Mouse (Mus musculus) CH12.LX (cell line): ENCODE measurements around the gene P2rx1. TPM values are rescaled to one million over a fixed set of nuclear protein-coding genes. Genes with fewer than 3 reads are reported as not detected.
A peak's percentile ranks its signal among the peaks of the same experiment; 100 is the strongest.

Experiments used
- DNase-seq: peaks from one replicate; pipeline ENCODE4 v3.0.0-alpha.2; 2013; ENCODE audit errors: extremely low read depth
- H3K27ac ChIP-seq: 2 replicates; pipeline ENCODE4 v1.5.1; 2012; ENCODE audit warnings: low read depth, mild to moderate bottlenecking, control low read depth, moderate library complexity; ENCODE audit not compliant: insufficient read depth
- H3K27me3 ChIP-seq: replicated peaks from 2 replicates; pipeline ENCODE3; 2012; ENCODE audit warnings: inconsistent platforms
- H3K36me3 ChIP-seq, 2 experiments: replicated peaks in 1 of 2; 2 replicates each; pipeline versions ENCODE3 to v1.6.1; 2012; ENCODE audit warnings: inconsistent platforms in 1 of 2, low read length in 1 of 2, mild to moderate bottlenecking in 1 of 2, mixed read lengths in 1 of 2, moderate library complexity in 1 of 2; ENCODE audit not compliant: control insufficient read depth in 1 of 2, insufficient read depth in 1 of 2
- H3K4me1 ChIP-seq, 2 experiments: 2 replicates each; pipeline ENCODE4 v1.6.1; 2012; ENCODE audit warnings: inconsistent platforms in 1 of 2, moderate library complexity in 1 of 2; ENCODE audit not compliant: insufficient read depth in 2 of 2, control insufficient read depth in 1 of 2
- H3K4me2 ChIP-seq: 2 replicates; pipeline ENCODE4 v1.6.1; 2012; ENCODE audit warnings: low read depth, mild to moderate bottlenecking, control low read depth; ENCODE audit not compliant: poor library complexity, insufficient read depth, severe bottlenecking
- H3K4me3 ChIP-seq, 3 experiments: fragments of 150-350 bp in 1 of 3; sonication (generic) in 1 of 3; replicated peaks in 1 of 3; 2 replicates each; pipeline versions ENCODE3 to v1.5.1; 2011 to 2012; ENCODE audit warnings: low read depth in 2 of 3, low read length in 2 of 3, mild to moderate bottlenecking in 2 of 3, moderate library complexity in 2 of 3, control low read depth in 1 of 3, improper control_type of control experiment in 1 of 3, inconsistent platforms in 1 of 3, mixed read lengths in 1 of 3; ENCODE audit not compliant: poor library complexity in 1 of 3
- H3K79me2 ChIP-seq: replicated peaks from 2 replicates; pipeline ENCODE4 v1.6.1; 2012; ENCODE audit warnings: mild to moderate bottlenecking, moderate library complexity; ENCODE audit not compliant: control insufficient read depth, poor library complexity, insufficient read depth, severe bottlenecking; ENCODE audit errors: extremely low read depth
- H3K9ac ChIP-seq: 2 replicates; pipeline ENCODE4 v1.6.1; 2012; ENCODE audit warnings: low read depth, mild to moderate bottlenecking, control low read depth, moderate library complexity; ENCODE audit not compliant: insufficient read depth
- H3K9me3 ChIP-seq: replicated peaks from 2 replicates; pipeline ENCODE3; 2012; ENCODE audit warnings: low read length, inconsistent platforms, mixed read lengths
- CHD1 ChIP-seq: IDR thresholded peaks from 2 replicates; pipeline ENCODE4 v1.6.1; 2012; ENCODE audit warnings: low read depth, low read length, improper control_type of control experiment, inconsistent platforms
- CTCF ChIP-seq, 2 experiments: IDR thresholded peaks in 1 of 2; conservative IDR thresholded peaks in 1 of 2; 2 replicates each; pipeline ENCODE4 v1.5.1; 2011 to 2012; ENCODE audit warnings: low read depth in 2 of 2, low read length in 2 of 2, improper control_type of control experiment in 1 of 2, inconsistent platforms in 1 of 2, mild to moderate bottlenecking in 1 of 2, moderate library complexity in 1 of 2
- ELF1 ChIP-seq: IDR thresholded peaks from 2 replicates; pipeline ENCODE4 v1.6.1; 2014; ENCODE audit warnings: low read depth, mild to moderate bottlenecking, inconsistent platforms, low read length, improper control_type of control experiment
- EP300 ChIP-seq: IDR thresholded peaks from 2 replicates; pipeline ENCODE4 v1.6.1; 2011; ENCODE audit warnings: low read length, improper control_type of control experiment
- GABPA ChIP-seq: IDR thresholded peaks from 2 replicates; pipeline ENCODE4 v1.6.1; 2012; ENCODE audit warnings: low read depth, low read length, improper control_type of control experiment, inconsistent platforms; ENCODE audit not compliant: insufficient replicate concordance
- HCFC1 ChIP-seq: IDR thresholded peaks from 2 replicates; pipeline ENCODE4 v1.6.1; 2012; ENCODE audit warnings: low read depth, mild to moderate bottlenecking, inconsistent platforms, low read length, improper control_type of control experiment
- JUN ChIP-seq: IDR thresholded peaks from 2 replicates; pipeline ENCODE4 v1.6.1; 2011; ENCODE audit warnings: low read depth, mild to moderate bottlenecking, low read length, improper control_type of control experiment, moderate library complexity; ENCODE audit not compliant: insufficient read depth
- JUND ChIP-seq: conservative IDR thresholded peaks from 2 replicates; pipeline ENCODE4 v1.6.1; 2011; ENCODE audit warnings: low read depth, low read length, improper control_type of control experiment
- MAFK ChIP-seq: IDR thresholded peaks from 2 replicates; pipeline ENCODE4 v1.6.1; 2011; ENCODE audit warnings: low read length, improper control_type of control experiment; ENCODE audit not compliant: insufficient replicate concordance
- MXI1 ChIP-seq: IDR thresholded peaks from 2 replicates; pipeline ENCODE4 v1.6.1; 2011; ENCODE audit warnings: mild to moderate bottlenecking, low read depth, low read length, improper control_type of control experiment
- NELFE ChIP-seq: IDR thresholded peaks from 2 replicates; pipeline ENCODE4 v1.6.1; 2011; ENCODE audit warnings: low read depth, low read length, improper control_type of control experiment
- RAD21 ChIP-seq: IDR thresholded peaks from 2 replicates; pipeline ENCODE4 v1.6.1; 2011; ENCODE audit warnings: low read depth, mild to moderate bottlenecking, low read length, improper control_type of control experiment, moderate library complexity
- SIN3A ChIP-seq: IDR thresholded peaks from 2 replicates; pipeline ENCODE4 v1.6.1; 2012; ENCODE audit warnings: low read length, improper control_type of control experiment, inconsistent platforms
- SMC3 ChIP-seq: IDR thresholded peaks from 2 replicates; pipeline ENCODE4 v1.6.1; 2011; ENCODE audit warnings: low read depth, low read length, improper control_type of control experiment
- TCF12 ChIP-seq: IDR thresholded peaks from 2 replicates; pipeline ENCODE4 v1.6.1; 2014; ENCODE audit warnings: low read depth, mild to moderate bottlenecking, inconsistent platforms, low read length, improper control_type of control experiment
- ZC3H11A ChIP-seq: IDR thresholded peaks from 2 replicates; pipeline ENCODE4 v1.6.1; 2012; ENCODE audit warnings: low read depth, mild to moderate bottlenecking, inconsistent platforms, low read length, improper control_type of control experiment
- ZKSCAN1 ChIP-seq: IDR thresholded peaks from 2 replicates; pipeline ENCODE4 v1.6.1; 2012; ENCODE audit warnings: low read depth, inconsistent platforms, low read length, improper control_type of control experiment, borderline replicate concordance
- ZNF384 ChIP-seq: IDR thresholded peaks from 2 replicates; pipeline ENCODE4 v1.6.1; 2012; ENCODE audit warnings: low read depth, low read length, improper control_type of control experiment, inconsistent platforms
- dilution Hi-C: fragments of 300-500 bp; cut with MboI; formaldehyde crosslinking; loops from 2 replicates; pipeline ENCODE4 v1.14.3; 2020; ENCODE audit warnings: low sequenced_read_pairs; ENCODE audit not compliant: extremely low pct_unique_long_range_greater_than_20kb, extremely low pct_ligation_motif_present
- in situ Hi-C: fragments of 300-500 bp; cut with MboI; formaldehyde crosslinking; loops from 3 replicates; pipeline ENCODE4 v1.14.3; 2019; ENCODE audit warnings: low sequenced_read_pairs, low pct_ligation_motif_present, low pct_unique_long_range_greater_than_20kb, mixed read lengths
- polyA plus RNA-seq: library from polyadenylated mRNA; unstranded; fragments of >175 nt; gene quantifications from 2 replicates; pipeline ENCODE4 v1.2.1, GENCODE M21; 2012; ENCODE audit warnings: low read depth; ENCODE audit not compliant: insufficient read length
- total RNA-seq, 2 experiments: library from RNA; depleted of rRNA; stranded (reverse); fragments of 300-350 nt in 1 of 2; fragments of >200 nt in 1 of 2; gene quantifications; 2 replicates each; pipeline ENCODE4 v1.2.3; 2012 to 2014

Gene P2rx1
- total and polyA plus RNA-seq, 3 experiments: 15.9 to 23.3 (median 21.5) TPM

GRCm38 (mm10) chr11:73007113-73007512 lies 8.2 kb downstream of the P2rx1 start:
- H3K9me3 ChIP-seq: peaks cover 3% of the 10 kb centered on the region
- no peak overlapping the region for H3K27ac ChIP-seq
- H3K4me1 ChIP-seq: peaks cover 7 to 62% of the 10 kb centered on the region in 2 experiments; a peak in 3 of 4 replicates
- no peaks in the 10 kb centered on the region for H3K79me2 ChIP-seq
- TF ChIP-seq SIN3A: no peak
- peak; percentile 32; the same call in 1 of the 2 replicates for TF ChIP-seq JUN
- peak; percentile 62 for TF ChIP-seq JUND
- 0 out of 2 replicates have a peak, but pooled peaks have one; percentile 1 for TF ChIP-seq HCFC1
- no peak overlapping the region for H3K9ac ChIP-seq
- DNase-seq: no peak
- dilution Hi-C loops: no loop called here
- no peaks in the 10 kb centered on the region for H3K27me3 ChIP-seq
- in situ Hi-C loops: loop anchor here (10.0 to 25.0 kb wide), 2 partner anchors 432 to 570 kb away; partner anchors contain the start of genes Ggt6 and Mybbp1a
- H3K36me3 ChIP-seq: peaks cover 20 to 74% of the 10 kb centered on the region in 2 experiments
- no peak overlapping the region for H3K4me3 ChIP-seq
- H3K4me2 ChIP-seq: no peak overlapping the region

DNA sequence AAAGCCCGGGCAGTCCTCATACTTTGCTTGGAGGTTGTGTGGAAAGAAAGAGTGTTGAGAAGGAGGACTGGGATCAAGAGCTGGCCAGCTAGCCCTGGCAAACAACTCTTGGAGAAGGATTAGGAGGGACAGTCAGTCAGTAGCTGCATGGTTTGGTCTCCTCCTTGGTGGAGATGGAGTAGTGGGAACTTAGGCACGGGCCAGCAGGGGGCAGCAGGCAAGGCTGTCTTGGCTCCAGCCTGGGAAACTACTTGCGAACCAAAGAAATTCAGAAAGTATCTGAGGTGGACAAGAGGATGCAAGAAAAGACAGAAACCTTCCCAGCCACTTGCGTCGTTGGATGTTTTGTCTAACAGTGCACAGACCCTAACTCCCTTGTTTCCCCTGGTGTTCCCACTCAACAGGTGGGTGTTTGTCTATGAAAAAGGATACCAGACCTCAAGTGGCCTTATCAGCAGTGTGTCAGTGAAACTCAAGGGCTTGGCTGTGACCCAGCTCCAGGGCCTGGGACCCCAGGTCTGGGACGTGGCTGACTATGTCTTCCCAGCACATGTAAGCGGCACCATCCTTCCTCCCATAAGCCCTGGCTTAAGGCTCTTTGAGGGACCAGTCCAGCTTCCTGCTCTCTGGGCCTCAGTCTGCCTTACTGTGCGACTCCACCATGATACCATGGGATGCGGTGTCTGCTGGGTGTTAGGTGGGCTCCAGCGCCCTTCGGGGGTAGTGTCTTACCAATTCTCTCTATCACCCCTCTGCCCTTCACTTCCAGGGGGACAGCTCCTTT lies 9.0 kb downstream of the P2rx1 start:
- Histone ChIP-seq H3K27me3 (no peaks in the 10 kb centered on the region), H3K4me2 (no peak overlapping the region)
- in situ Hi-C loops: loop anchor here (10.0 to 25.0 kb wide), 2 partner anchors 433 to 571 kb away; partner anchors contain the start of genes Ggt6 and Mybbp1a
- TF ChIP-seq CHD1 (no peak), TCF12 (no peak), ZNF384 (no peak), CTCF (conservative IDR thresholded peaks at IDR 0.05 in 1 of 2, IDR thresholded peaks at IDR 0.05 in 1 of 2; ENCODE audit: low read depth in 2 of 2, low read length in 2 of 2) (peak; percentile 82 to 95), SMC3 (peak; percentile 98), MXI1 (no peak), NELFE (no peak), ZKSCAN1 (no peak), EP300 (no peak), MAFK (no peak), RAD21 (peak; percentile 75), GABPA (no peak), ELF1 (no peak), ZC3H11A (peak; percentile 65)
- TF ChIP-seq, all 38 proteins: peak for 4
- Histone ChIP-seq H3K4me3 (no peak overlapping the region), H3K9me3 (peaks cover 3% of the 10 kb centered on the region), H3K36me3 (peaks cover 23 to 78% of the 10 kb centered on the region in 2 experiments), H3K79me2 (no peaks in the 10 kb centered on the region), H3K9ac (no peak overlapping the region), H3K4me1 (peaks cover 7 to 62% of the 10 kb centered on the region in 2 experiments; a peak in 3 of 4 replicates), H3K27ac (no peak overlapping the region)
- peak; percentile 70 for DNase-seq
- dilution Hi-C loops: no loop called here
